Mouse (Mus musculus) brain, embryonic 14.5 days (tissue): ENCODE data around the gene Slbp.

ENCODE experiments used
- CTCF ChIP-seq: fragments of 200-500 bp; IDR thresholded peaks from 2 replicates; pipeline ENCODE4 v1.5.1; 2012; ENCODE audit warnings: inconsistent platforms, mild to moderate bottlenecking, moderate library complexity, borderline replicate concordance; ENCODE audit not compliant: insufficient read depth, insufficient read length; ENCODE audit errors: extremely low read depth
- POLR2A ChIP-seq: fragments of 200-500 bp; IDR thresholded peaks from 2 replicates; pipeline ENCODE4 v1.6.1; 2012; ENCODE audit warnings: mild to moderate bottlenecking, inconsistent platforms, borderline replicate concordance; ENCODE audit not compliant: poor library complexity, insufficient read depth, insufficient read length, severe bottlenecking; ENCODE audit errors: extremely low read depth

DNA sequence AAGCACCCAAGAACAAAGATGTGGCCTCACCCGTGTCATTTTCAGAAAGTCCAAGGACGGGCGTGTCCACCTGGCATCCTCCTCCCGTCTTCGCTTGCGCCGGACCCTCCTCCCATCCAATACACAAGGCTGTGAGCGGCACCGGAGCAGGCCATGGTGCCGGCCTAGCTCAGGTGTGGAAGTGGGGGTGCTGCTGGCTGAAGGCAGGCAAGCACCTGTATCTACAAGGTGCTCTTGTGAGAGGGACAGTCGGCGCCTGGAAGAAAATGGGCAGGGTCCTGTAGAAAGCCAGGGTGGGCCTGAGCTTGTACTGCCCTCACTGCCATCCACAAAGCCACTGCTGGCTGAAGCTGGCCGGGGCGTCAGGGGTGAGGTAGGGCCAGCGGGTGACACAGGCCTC, 44.9 kb downstream of the Slbp start:
- TF ChIP-seq CTCF = no peak
- TF ChIP-seq POLR2A = no peak
